Mouse (Mus musculus): ENCODE measurements around the gene Tmem221. TPM values are rescaled to one million over a fixed set of nuclear protein-coding genes. Genes with fewer than 3 reads are reported as not detected.
A peak's percentile ranks its signal among the peaks of the same experiment; 100 is the strongest.

Tmem221 gene
- polyA plus RNA-seq, 1 experiment from 2014 or later = not detected

DNA sequence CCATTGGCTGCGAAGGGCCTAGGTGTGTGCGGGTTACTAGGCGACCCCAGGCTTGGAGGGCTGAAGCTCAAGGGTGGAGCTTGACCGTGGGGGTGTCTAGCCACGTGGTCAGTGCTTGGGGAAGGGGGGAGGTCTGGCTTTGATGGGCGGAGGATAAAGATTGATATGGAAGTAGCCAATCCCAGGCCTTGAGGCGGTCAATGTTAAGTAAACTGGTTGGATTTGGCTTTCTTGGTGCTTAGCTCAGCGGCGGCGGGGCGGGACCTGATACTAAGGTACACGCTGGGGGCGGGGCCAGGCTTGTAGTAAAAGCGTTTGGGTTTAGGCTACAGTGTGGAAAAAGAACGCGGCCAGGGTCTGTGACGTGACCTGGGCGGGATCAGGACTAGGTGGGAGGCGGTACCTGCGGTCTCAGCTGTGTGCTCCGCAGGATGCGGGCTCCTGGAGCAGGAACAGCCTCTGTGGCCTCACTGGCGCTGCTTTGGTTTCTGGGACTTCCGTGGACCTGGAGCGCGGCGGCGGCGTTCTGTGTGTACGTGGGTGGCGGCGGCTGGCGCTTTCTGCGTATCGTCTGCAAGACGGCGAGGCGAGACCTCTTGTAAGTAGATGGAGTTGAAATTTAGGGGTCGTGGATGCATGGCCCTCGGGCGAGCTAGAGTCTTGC is 11.8 kb upstream of the Tmem221 start:
- peak overlapping the region; percentile 93 for H3K4me2 ChIP-seq (ENCODE audit: low read depth, low read length)
- peaks cover 17% of the 10 kb centered on the region for H3K4me1 ChIP-seq (ENCODE audit: control insufficient read depth, insufficient read depth, low read length)
- under 1% methylated on average over 41 of the region's 41 CpGs for WGBS
- H3K9me3 ChIP-seq (ENCODE audit: control insufficient read depth, low read length) = no peaks in the 10 kb centered on the region
- H3K27me3 ChIP-seq (ENCODE audit: control insufficient read depth, insufficient read depth, low read length) = no peaks in the 10 kb centered on the region
- H3K36me3 ChIP-seq (ENCODE audit: control insufficient read depth, insufficient read depth, low read length) = no peaks in the 10 kb centered on the region
- H3K4me3 ChIP-seq (ENCODE audit: low read depth, low read length) = peak overlapping the region; percentile 62
- peak overlapping the region; percentile 68 for H3K9ac ChIP-seq (replicated peaks; ENCODE audit: low read depth, low read length)
- ATAC-seq (ENCODE audit: low read depth) = peak; percentile 87
- peak overlapping the region; percentile 83 for H3K27ac ChIP-seq (ENCODE audit: low read depth, low read length)

- H3K9me3 ChIP-seq (ENCODE audit: control insufficient read depth, low read length) = no peaks in the 10 kb centered on the region
- H3K36me3 ChIP-seq (ENCODE audit: control insufficient read depth, insufficient read depth, low read length) = no peaks in the 10 kb centered on the region
- peak overlapping the region; percentile 93 for H3K4me2 ChIP-seq (ENCODE audit: low read depth, low read length)
- peak; percentile 81 for ATAC-seq (ENCODE audit: low read depth)
- H3K4me1 ChIP-seq (ENCODE audit: control insufficient read depth, insufficient read depth, low read length) = peaks cover 17% of the 10 kb centered on the region
- no peaks in the 10 kb centered on the region for H3K27me3 ChIP-seq (ENCODE audit: control insufficient read depth, insufficient read depth, low read length)
- H3K27ac ChIP-seq (ENCODE audit: low read depth, low read length) = peak overlapping the region; percentile 83
- peak overlapping the region; percentile 68 for H3K9ac ChIP-seq (replicated peaks; ENCODE audit: low read depth, low read length)
- WGBS = under 1% methylated on average over 51 of the region's 51 CpGs
- H3K4me3 ChIP-seq (ENCODE audit: low read depth, low read length) = peak overlapping the region; percentile 62
These were observed 11.0 kb upstream of the Tmem221 start for GRCm38 (mm10) chr8:71569366-71570290.

DNA sequence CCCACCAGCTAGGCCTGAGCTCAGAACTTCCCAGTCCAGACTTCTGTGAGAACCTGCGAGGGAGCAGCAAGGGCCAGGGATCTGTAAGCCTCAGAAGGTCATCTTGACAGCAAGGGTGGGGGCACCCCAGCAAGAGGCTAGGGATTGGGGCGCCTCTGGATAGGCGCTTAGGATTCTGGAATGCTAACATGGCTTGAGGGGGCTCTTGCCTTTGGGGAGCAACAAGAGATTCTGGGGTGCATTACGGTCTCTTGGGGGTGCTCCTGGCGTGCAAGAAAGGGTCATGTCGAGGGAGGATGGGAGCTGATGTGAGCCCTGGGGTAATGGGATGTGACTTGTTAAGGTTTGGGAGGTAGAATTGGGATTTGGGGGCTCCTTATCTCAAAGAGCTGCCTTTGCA is 10.3 kb upstream of the Tmem221 start:
- Histone ChIP-seq H3K27ac (ENCODE audit: low read depth, low read length) (peak overlapping the region; percentile 76), H3K27me3 (ENCODE audit: control insufficient read depth, insufficient read depth, low read length) (no peaks in the 10 kb centered on the region), H3K9me3 (ENCODE audit: control insufficient read depth, low read length) (no peaks in the 10 kb centered on the region), H3K9ac (replicated peaks; ENCODE audit: low read depth, low read length) (peak overlapping the region; percentile 68), H3K4me3 (ENCODE audit: low read depth, low read length) (peak overlapping the region; percentile 62), H3K4me2 (ENCODE audit: low read depth, low read length) (peak overlapping the region; percentile 93), H3K4me1 (ENCODE audit: control insufficient read depth, insufficient read depth, low read length) (peaks cover 17% of the 10 kb centered on the region), H3K36me3 (ENCODE audit: control insufficient read depth, insufficient read depth, low read length) (no peaks in the 10 kb centered on the region)
- 23% methylated on average over 6 of the region's 6 CpGs for WGBS
- no peak for ATAC-seq (ENCODE audit: low read depth)

DNA sequence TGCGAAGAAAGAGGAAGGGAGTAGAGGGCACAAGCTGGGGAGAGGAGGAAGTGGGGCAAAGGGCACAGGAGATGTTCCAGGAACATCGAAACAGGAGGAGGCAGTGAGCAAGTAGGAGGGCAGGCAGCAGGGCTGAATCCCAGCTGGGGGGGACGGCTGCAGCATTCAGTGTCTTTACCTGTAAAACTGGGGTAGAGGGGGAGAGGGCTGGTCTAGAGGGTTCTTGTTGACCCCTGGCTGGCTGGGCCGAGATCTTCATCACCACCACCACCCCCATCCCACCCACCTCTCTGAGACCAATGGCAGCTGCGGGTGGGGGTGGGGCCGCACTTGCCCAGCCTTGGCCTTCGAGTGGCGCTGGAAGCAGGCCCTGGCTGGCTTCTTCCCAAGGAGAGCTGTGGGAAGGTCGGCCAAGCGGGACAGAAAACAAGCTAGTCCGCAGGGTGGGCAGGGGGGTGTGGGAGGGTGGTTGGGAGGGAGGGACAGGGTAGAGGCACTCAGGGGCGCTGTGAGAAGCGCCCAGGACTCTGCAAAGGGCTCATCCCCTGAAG is 9.8 kb upstream of the Tmem221 start, which contains the start of gene Slc27a1:
TSS of gene Slc27a1 (plus strand) at position 496 of the 551 bp plus-strand sequence.
- no peaks in the 10 kb centered on the region for H3K27me3 ChIP-seq (ENCODE audit: control insufficient read depth, insufficient read depth, low read length)
- WGBS = 10% methylated on average over 13 of the region's 13 CpGs

GRCm38 (mm10) chr8:71567587-71567986 is 8.9 kb upstream of the Tmem221 start:
- Histone ChIP-seq H3K36me3 (ENCODE audit: control insufficient read depth, insufficient read depth, low read length) (no peaks in the 10 kb centered on the region), H3K4me1 (ENCODE audit: control insufficient read depth, insufficient read depth, low read length) (peaks cover 10% of the 10 kb centered on the region), H3K4me2 (ENCODE audit: low read depth, low read length) (no peak overlapping the region), H3K9ac (replicated peaks; ENCODE audit: low read depth, low read length) (no peak overlapping the region), H3K4me3 (ENCODE audit: low read depth, low read length) (no peak overlapping the region), H3K27ac (ENCODE audit: low read depth, low read length) (no peak overlapping the region), H3K27me3 (ENCODE audit: control insufficient read depth, insufficient read depth, low read length) (peaks cover 6% of the 10 kb centered on the region), H3K9me3 (ENCODE audit: control insufficient read depth, low read length) (no peaks in the 10 kb centered on the region)
- WGBS = 75% methylated on average over 7 of the region's 7 CpGs
- no peak for ATAC-seq (ENCODE audit: low read depth)

More for the DNA sequence above, 9.8 kb upstream of the Tmem221 start, which contains the start of gene Slc27a1:
- Histone ChIP-seq H3K4me3 (ENCODE audit: low read depth, low read length) (peak within 1 kb of the TSS; percentile 62), H3K9me3 (ENCODE audit: control insufficient read depth, low read length) (no peaks in the 10 kb centered on the region), H3K36me3 (ENCODE audit: control insufficient read depth, insufficient read depth, low read length) (no peaks in the 10 kb centered on the region), H3K4me2 (ENCODE audit: low read depth, low read length) (peak within 1 kb of the TSS; percentile 93), H3K27ac (ENCODE audit: low read depth, low read length) (peak within 1 kb of the TSS; percentile 83), H3K9ac (replicated peaks; ENCODE audit: low read depth, low read length) (peak within 1 kb of the TSS; percentile 68), H3K4me1 (ENCODE audit: control insufficient read depth, insufficient read depth, low read length) (peaks cover 16% of the 10 kb centered on the region)
- peak; percentile 2; the same call in 1 of the 2 replicates for ATAC-seq (ENCODE audit: low read depth)

DNA sequence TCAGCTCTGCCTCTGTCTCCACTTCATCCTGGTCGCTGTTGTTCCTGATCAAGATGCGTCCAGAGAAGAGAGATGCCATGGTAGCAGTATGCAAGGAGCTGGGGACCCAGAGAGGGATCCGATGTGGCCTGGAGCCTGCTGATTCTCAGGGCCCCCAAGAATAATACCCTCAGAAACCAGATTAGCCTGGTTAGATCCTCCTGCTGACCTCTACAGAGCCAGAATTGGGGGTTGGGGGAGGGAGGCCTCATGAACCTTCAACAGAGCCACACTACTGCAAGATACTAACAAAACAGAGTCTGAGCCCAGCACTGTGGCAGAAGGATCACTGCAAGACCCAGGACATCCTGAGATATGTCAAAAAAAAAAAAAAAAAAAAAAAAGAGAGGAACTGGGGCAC is 7.8 kb upstream of the Tmem221 start, which contains the start of gene Nxnl1:
TSS of gene Nxnl1 (minus strand) at position 101 of the 400 bp plus-strand sequence.
- Histone ChIP-seq H3K4me1 (ENCODE audit: control insufficient read depth, insufficient read depth, low read length) (peaks cover 6% of the 10 kb centered on the region), H3K27ac (ENCODE audit: low read depth, low read length) (no peak within 1 kb of the TSS), H3K27me3 (ENCODE audit: control insufficient read depth, insufficient read depth, low read length) (peaks cover 15% of the 10 kb centered on the region), H3K4me3 (ENCODE audit: low read depth, low read length) (no peak within 1 kb of the TSS), H3K4me2 (ENCODE audit: low read depth, low read length) (no peak within 1 kb of the TSS), H3K36me3 (ENCODE audit: control insufficient read depth, insufficient read depth, low read length) (no peaks in the 10 kb centered on the region), H3K9me3 (ENCODE audit: control insufficient read depth, low read length) (no peaks in the 10 kb centered on the region), H3K9ac (replicated peaks; ENCODE audit: low read depth, low read length) (no peak within 1 kb of the TSS)
- WGBS = 75% methylated on average over 3 of the region's 3 CpGs
- ATAC-seq (ENCODE audit: low read depth) = no peak

- no peak overlapping the region for H3K4me3 ChIP-seq (ENCODE audit: low read depth, low read length)
- peaks cover 35% of the 10 kb centered on the region for H3K27me3 ChIP-seq (ENCODE audit: control insufficient read depth, insufficient read depth, low read length)
- no peak overlapping the region for H3K4me2 ChIP-seq (ENCODE audit: low read depth, low read length)
- H3K27ac ChIP-seq (ENCODE audit: low read depth, low read length) = no peak overlapping the region
- H3K36me3 ChIP-seq (ENCODE audit: control insufficient read depth, insufficient read depth, low read length) = no peaks in the 10 kb centered on the region
- no peaks in the 10 kb centered on the region for H3K9me3 ChIP-seq (ENCODE audit: control insufficient read depth, low read length)
- H3K4me1 ChIP-seq (ENCODE audit: control insufficient read depth, insufficient read depth, low read length) = no peaks in the 10 kb centered on the region; the same call in 1 of the 2 replicates
- no peak overlapping the region for H3K9ac ChIP-seq (replicated peaks; ENCODE audit: low read depth, low read length)
- 85% methylated on average over 4 of the region's 4 CpGs for WGBS
- no peak for ATAC-seq (ENCODE audit: low read depth)
These were observed 5.3 kb upstream of the Tmem221 start for GRCm38 (mm10) chr8:71563992-71564391.

DNA sequence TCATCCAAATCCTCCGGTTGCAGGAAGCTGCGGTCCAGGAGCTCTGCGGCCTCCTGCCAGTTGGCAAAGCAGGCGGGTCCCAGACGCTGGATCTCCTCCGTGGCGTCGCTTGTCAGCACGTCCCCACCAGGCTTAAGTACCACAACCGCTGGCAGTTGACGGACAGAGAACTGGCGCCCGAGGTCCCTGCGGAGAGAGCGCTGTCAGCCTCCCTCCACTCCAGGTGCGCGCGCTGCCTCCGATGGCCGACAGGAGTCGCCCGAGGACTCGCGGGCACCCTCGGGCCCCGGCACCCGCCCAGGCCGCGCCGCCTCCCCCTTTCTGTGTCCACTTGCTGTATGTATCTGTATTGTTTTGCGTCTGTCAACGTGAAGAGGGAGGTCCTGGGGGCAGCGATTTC is 4.1 kb upstream of the Tmem221 start:
- 1% methylated on average over 33 of the region's 33 CpGs for WGBS
- no peaks in the 10 kb centered on the region for H3K9me3 ChIP-seq (ENCODE audit: control insufficient read depth, low read length)
- peaks cover 46% of the 10 kb centered on the region for H3K27me3 ChIP-seq (ENCODE audit: control insufficient read depth, insufficient read depth, low read length)
- peak overlapping the region; percentile 20; the same call in 1 of the 2 replicates for H3K4me3 ChIP-seq (ENCODE audit: low read depth, low read length)
- peak overlapping the region; percentile 32; the same call in 1 of the 2 replicates for H3K4me2 ChIP-seq (ENCODE audit: low read depth, low read length)
- peak; percentile 26; the same call in 1 of the 2 replicates for ATAC-seq (ENCODE audit: low read depth)
- H3K36me3 ChIP-seq (ENCODE audit: control insufficient read depth, insufficient read depth, low read length) = no peaks in the 10 kb centered on the region
- peaks cover 5% of the 10 kb centered on the region; the same call in 1 of the 2 replicates for H3K4me1 ChIP-seq (ENCODE audit: control insufficient read depth, insufficient read depth, low read length)
- 0 out of 2 replicates have a peak overlapping the region, but pooled peaks have one; percentile 16 for H3K9ac ChIP-seq (replicated peaks; ENCODE audit: low read depth, low read length)
- H3K27ac ChIP-seq (ENCODE audit: low read depth, low read length) = no peak overlapping the region

All from neural tube, embryonic 14.5 days (tissue).